Mouse (Mus musculus) cerebellum, adult 11-12 months (tissue): ENCODE data around the gene Zcchc14.
"Not testable (repeated sequence)": the region's sequence is repeated elsewhere in the genome, so short reads cannot be mapped to it uniquely, and the experiment has no call there.

Experiments used
- DNase-seq: peaks from one replicate; pipeline ENCODE4 v3.0.0; 2022

Zcchc14 gene

GRCm38 (mm10) chr8:121652774-121653323, at the start of gene Zcchc14:
Gene Zcchc14 (minus strand): TSS chr8:121652901.
- peak; percentile 100 for DNase-seq

DNA sequence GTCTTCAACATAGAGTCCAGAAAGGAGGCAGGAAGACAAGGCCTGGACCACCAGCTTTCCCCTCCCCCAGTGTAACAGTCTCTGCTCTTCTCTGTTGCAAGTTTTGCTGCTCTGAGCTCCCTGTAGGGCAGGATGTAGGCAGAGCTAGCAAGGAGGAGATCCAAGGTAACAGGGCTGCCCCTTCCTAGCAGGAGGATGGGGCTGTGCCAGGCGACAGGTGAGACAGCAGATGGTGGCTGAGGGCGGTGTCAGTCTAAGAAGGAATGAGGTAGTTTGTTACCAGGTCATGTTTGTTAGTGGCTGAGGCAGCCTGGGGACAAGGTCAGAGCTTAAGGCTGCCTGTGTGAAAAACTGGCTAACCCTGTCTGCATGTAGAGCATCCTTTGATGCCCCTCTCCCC, 47.2 kb upstream of the Zcchc14 start:
- DNase-seq: peak; percentile 98

GRCm38 (mm10) chr8:121698615-121699101, 46.0 kb upstream of the Zcchc14 start:
- no peak for DNase-seq

DNA sequence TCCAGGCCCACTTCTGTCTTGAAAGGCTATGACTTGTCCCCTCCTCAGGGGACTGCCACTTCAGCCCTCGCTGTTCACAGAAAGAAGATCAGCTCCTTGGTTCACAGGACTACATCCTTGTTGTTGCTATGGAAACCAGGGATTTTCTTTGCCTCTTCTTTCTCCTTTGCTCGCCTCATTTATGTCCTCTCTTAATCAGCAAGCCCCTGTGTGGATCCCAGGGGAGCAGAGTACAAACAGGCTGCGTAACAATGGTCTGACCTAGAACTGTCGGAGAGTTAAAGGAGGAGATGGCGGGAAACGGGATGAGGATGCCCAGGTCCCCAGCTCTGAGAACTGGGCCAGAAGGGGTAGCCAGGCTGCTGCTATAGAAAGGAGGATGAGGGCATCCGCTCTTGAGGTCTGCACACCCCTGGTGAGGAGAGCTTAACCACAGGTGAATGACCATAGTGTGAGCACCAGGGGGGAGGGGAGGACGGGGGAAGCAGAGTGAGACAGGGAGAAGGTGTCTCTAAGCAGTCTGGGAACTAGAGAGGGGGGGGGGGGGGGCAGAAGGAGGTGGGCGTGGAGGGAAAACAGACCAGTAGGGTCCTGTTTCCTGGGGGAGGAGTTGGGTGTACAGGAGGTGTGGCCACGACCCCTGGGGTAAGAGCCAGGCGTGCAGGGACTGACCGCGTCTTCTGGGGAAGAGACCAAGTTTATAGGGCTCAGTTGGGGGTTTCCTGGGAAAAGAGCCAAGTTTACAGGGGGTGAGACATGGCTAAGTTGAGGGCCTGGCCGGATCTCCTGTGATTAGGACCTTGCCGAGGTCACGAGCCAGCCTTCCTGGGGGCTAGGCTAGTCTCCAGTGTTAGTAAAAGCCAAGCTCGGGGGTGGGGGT, 45.3 kb upstream of the Zcchc14 start:
- DNase-seq: peak; percentile 85

GRCm38 (mm10) chr8:121695585-121696184, 43.0 kb upstream of the Zcchc14 start:
- DNase-seq: peak; percentile 63

DNA sequence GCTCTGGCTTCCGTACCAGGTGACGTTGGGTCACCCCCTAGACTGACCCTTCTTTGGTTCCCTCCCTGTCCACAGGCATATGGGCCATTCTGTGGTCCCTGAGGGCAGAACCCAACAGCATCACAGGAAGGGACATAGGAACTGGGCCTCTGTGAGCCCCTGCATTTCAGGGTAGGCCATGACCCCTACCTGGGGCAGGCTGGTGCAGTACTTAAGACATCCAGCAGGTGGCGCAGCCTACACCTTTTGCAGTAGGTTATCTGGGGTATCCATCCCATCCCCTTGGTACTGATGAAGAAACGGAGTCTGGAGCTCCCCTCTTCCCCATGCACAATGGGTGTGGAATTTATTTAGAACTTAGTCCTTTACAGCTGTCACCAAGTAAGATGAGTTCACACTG, 41.8 kb upstream of the Zcchc14 start:
- DNase-seq: peak; percentile 70

GRCm38 (mm10) chr8:121688496-121688895, 35.8 kb upstream of the Zcchc14 start:
- no peak for DNase-seq

DNA sequence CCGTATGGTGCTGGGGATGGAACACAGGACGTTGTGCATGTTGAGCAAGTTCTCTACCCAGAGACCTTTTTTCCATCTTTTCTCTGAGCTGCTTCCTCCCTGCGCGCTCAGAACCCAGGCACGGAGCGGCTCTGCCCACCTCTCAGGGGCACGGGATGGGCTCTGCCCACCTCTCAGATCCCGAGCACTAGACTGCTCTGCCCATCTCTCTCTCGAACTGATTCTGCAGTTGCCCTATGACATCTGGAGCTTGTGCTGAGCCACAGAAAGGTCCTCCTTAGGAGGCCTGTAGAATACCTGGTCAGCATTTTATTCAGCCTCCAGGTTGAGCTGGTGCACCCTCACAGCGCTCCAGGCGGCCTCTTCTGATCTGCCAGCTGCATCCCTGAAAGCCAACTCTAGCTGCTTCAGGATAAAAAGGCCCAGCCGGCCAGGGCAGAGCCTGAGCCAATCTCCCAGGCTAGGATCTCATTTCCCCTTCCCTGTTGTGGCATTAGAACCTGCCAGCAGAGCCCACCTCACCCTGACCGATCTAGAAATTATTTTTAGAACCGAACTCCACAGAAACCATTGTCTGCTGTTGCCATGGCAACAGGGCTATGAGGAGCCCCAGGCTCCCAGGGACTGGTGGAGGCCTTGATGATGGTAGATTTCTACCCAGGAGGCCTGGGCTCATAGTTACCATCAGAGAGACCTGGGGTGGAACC, 34.9 kb upstream of the Zcchc14 start:
- DNase-seq: peak; percentile 57

DNA sequence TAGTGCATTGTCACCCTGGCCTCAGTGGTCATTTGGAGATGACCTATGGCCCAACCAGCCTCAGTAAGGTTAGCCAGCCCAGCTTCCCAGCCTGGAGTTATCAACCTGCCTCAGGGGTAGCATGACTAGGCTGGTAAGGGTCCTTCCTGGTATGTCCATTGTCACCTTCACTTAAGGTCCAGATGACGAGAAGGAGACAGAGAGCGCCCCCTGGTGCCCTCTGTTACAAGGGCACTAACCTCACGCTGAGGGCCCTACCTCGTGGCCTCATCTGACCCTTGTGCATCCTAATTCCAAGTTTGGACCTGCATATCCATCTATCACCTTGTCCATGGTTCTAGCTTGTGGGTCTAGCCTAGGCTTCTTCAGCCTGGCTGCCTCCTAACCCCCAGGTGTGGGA, 32.7 kb upstream of the Zcchc14 start:
- DNase-seq: peak; percentile 57

GRCm38 (mm10) chr8:121683083-121683832, 30.6 kb upstream of the Zcchc14 start:
- DNase-seq: no peak

DNA sequence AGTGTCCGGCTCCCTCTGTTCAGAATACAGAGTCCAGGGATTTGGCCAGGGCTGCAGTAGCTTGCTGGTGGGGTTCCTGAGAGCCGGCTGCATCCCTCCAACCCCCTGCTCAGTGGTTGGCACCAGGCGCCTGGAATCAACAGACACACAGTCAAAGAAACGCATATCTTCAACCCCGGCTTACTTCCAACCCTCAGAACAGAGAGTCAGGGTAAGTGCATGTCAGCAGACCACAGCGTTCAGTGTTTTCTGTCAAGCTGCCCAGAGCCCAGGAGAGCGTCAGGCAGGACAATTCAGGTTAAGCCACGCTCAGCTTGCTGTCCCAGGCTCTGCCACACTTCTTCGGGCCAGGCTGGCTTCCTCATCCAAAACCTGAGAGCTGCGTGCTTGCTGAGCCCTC, 28.8 kb upstream of the Zcchc14 start:
- peak; percentile 65 for DNase-seq

GRCm38 (mm10) chr8:121680896-121681295, 28.2 kb upstream of the Zcchc14 start:
- DNase-seq: peak; percentile 82

GRCm38 (mm10) chr8:121678696-121679095, 26.0 kb upstream of the Zcchc14 start:
- DNase-seq: no peak

GRCm38 (mm10) chr8:121675701-121676100, 23.0 kb upstream of the Zcchc14 start:
- no peak for DNase-seq

DNA sequence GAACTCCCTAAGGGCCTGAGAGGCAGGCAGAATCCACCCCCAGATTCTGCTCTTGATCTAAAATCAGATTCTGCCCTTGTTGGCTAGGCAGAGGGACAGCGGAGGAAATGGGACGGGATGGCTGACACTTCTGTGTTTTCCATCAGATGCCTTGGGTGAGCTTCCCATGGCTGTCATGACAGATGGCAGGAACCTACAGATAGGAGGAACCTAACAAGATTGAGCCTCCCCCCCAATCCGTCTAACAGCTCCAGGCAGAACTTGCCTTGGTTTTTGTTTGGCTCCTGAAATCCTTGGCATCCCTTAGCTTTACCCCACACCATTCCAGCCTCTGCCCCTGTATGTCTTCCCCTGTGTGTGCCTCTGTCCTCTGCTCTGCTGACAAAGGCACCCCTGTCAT, 22.5 kb upstream of the Zcchc14 start:
- DNase-seq: no peak

DNA sequence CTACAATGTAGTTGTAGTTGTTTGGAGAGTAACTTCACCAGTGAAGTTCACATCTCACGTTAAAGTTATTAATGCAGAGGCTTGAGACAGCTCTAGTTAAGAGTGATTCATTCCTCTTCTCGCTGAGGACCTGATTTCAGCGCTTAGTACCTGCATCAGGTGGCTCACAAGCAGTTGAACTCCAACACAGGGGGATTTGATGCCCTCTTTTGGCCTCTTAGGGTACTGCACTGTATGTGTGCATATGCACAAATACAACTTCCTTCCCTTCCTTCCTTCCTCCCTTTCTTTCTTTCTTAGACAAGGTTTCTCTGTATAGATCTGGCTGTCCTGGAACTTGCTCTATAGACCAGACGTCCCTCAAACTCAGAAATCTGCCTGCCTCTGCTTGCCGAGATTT, 21.8 kb upstream of the Zcchc14 start:
- DNase-seq: no peak

GRCm38 (mm10) chr8:121673917-121674316, 21.2 kb upstream of the Zcchc14 start:
- no peak for DNase-seq

DNA sequence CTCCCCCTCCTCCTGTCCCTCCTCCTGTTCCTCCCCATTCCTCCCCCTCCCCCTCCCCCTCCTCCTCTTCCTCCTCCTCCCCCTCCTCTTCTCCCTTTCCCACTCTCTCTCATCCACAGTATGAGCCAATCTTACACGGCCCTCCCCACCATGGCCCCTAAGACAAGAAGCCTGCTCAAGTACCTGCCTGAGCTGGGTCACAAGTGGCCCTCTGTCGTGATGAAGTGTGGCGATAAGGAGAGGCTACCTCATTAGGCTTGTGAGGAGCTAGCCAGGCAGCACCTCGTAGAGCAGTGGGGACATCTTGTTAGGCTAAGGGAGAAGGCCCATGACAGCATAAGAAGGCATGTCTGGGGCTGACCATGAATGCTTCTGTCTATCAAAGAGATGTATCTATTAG, 20.5 kb upstream of the Zcchc14 start:
- no peak for DNase-seq

DNA sequence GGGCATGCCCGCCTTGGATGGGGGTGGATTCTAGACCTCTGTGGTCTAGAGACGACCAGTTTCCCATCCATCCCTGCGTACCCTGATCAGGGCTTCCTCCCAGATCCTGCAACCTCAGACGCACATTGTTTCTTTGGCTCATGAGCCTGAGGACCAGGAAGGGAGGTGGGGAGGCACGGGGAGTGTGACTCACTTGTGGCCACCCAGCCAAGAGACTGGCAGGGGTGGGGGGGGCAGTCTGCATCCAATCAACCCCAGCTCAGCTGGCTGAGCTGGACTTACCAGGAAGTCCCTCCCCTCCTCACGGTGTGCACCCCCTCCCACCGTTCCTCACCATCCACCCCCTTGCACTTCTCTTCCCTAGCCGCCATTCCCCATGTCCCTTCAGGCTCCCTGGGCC, 16.5 kb upstream of the Zcchc14 start:
- DNase-seq: no peak

DNA sequence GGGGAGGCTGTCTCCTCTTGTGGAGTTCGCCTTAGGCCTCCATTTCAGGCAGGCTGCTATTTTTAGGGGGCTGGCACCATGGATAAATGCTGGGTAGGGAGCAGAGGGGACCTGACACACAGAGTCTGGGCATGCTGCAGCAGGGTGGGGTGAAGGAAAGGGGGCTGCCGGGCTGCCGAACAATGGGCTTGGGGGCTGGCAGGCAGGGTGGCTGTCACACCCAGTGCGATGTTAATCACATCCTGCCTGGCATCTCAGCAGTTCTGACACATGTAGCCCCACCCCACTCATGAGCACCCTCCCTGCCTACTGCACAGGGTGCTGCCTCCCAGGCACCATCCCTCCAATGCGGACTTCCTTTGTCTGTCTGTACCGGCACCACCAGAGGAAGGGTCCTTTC, 15.9 kb upstream of the Zcchc14 start:
- DNase-seq: no peak

DNA sequence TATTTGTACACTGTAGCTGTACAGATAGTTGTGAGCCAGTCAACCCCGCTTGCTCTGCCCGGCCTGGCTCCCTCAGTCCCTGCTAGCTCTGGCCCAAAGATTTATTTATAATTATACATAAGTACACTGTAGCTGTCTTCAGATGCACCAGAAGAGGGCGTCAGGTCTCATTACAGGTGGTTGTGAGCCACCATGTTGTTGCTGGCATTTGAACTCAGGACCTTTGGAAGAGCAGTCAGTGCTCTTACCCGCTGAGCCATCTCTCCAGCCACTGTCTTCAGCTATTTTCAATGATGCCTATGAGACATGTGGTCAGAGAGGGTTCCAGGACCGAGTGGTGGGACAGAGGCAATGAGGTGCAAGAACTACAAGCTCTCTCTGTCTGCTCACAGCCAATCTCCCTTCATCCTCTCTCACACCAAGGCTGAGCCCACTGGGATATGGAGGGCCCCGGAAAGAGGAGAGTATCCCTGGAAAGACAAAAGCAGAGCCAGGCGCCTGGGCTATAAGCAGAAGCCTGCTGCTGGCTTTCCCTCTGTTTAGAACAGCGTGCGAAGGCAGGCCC, 15.3 kb upstream of the Zcchc14 start:
- not testable (repeated sequence) for DNase-seq

- no peak for DNase-seq
Measured at GRCm38 (mm10) chr8:121665329-121665728, 12.6 kb upstream of the Zcchc14 start.
